Mouse (Mus musculus): ENCODE data around the gene Ocel1. TPM values are rescaled to one million over a fixed set of nuclear protein-coding genes. Genes with fewer than 3 reads are reported as not detected.

The Ocel1 gene
- total RNA-seq, 2 experiments from 2014 or later: 11.1 to 14.9 TPM

- peak; percentile 0 to 1 for DNase-seq
- intact Hi-C loops (cut with DNase I): loop anchor here (5.0 kb wide), 1 partner anchor 139 kb away; no protein-coding TSS in a partner anchor
Measured at GRCm38 (mm10) chr8:71401454-71401853, 30.4 kb downstream of the Ocel1 start.

- intact Hi-C loops (cut with DNase I): loop anchor here (5.0 kb wide), 1 partner anchor 140 kb away; no protein-coding TSS in a partner anchor
- DNase-seq: peak in 1 of 2 experiments; percentile 1
Measured at GRCm38 (mm10) chr8:71402446-71402964, 31.4 kb downstream of the Ocel1 start.

DNA sequence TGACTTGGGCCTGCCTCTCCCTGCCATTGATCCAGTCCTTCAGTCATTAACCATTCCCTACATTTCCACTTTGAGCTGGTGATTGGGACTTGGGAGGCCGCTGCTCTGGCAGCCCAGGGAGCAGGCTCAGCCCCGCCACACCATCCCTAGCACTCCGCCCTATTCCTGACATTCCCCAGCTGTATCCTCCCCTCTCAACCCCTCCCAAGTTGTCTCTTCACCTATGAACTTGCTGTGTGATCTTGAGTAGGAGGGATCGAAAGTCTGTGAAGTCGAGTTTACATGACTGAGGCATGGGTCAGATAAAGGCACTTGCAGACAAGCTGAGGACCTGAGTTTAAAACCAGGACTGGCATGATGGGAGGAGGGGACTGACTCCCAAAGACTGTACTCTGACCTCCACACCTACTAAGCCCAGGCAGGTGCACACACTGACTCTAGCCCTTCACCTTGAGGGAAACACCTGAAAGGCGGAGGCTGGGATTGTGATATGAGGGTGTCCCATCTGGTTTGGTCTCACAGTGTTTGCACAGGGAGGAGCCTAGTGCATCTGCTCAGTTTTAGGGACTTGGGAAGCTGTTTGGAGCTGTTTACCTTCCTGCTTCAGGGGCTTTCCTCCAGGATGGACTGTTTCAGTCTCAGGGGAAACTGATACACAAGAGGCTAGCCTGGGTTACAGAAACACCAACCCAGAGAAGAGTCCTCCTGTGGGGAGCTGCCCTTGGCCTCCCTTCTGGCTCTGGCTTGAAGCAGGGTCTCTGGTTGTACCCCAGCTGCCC, 32.2 kb downstream of the Ocel1 start:
- intact Hi-C loops (cut with DNase I): loop anchor here (5.0 kb wide), 1 partner anchor 141 kb away; no protein-coding TSS in a partner anchor
- DNase-seq: peak in 1 of 2 experiments; percentile 0

GRCm38 (mm10) chr8:71404011-71404410, 32.9 kb downstream of the Ocel1 start:
- no peak for DNase-seq
- intact Hi-C loops (cut with DNase I): loop anchor here (5.0 kb wide), 1 partner anchor 142 kb away; no protein-coding TSS in a partner anchor

DNA sequence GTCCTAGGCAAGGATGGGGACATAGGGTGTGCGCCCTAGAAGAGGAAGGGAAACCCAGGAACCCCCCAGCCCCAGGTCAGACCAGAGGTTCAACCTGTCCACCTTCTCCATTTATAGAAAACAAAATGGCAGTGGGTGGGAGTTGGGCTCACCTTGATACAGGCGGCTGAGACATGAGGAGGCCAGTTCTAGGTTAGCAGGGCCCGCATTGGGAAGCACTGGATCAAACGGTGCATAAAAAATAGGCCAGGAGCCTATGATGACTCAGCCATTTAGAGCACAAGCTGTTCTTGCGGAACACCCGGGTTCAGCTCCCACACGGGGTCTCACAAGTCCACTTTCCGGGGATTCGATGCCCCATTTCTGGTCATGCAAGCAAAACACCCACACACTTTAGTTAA, 33.9 kb downstream of the Ocel1 start:
- intact Hi-C loops (cut with DNase I): loop anchor here (5.0 kb wide), 1 partner anchor 143 kb away; no protein-coding TSS in a partner anchor
- DNase-seq: no peak

GRCm38 (mm10) chr8:71405401-71406098, 34.5 kb downstream of the Ocel1 start, which contains the start of gene Ankle1:
Gene Ankle1 (plus strand): TSS chr8:71406010.
- peak; percentile 99 for DNase-seq
- intact Hi-C loops (cut with DNase I): loop anchor here (1.0 to 2.0 kb wide), 2 partner anchors 34 to 65 kb away; partner anchors contain the start of gene Ocel1

- intact Hi-C loops (cut with DNase I): loop anchor here (1.0 to 2.0 kb wide), 2 partner anchors 35 to 66 kb away; partner anchors contain the start of gene Ocel1
- DNase-seq: peak; percentile 66 to 67
Measured at GRCm38 (mm10) chr8:71406099-71407015, 35.3 kb downstream of the Ocel1 start.

DNA sequence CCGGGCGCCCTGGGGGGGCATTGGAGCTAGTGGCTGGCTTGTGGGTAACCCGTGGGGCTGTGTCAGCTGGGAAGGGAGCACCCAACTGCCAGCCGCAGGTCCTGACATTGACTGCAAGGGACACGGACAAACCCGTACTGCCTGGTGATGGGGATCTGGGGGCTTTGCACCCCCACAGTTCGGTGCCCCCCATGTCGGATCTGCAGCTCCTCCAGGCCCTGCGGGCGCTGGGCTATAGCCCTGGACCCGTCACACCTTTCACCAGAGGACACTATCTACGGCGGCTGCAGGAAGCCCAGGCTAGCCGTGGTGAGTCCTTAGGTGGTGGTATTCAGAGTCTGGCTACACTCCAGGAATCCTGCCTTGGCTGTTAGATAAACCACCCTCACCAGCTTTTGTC, 36.3 kb downstream of the Ocel1 start:
- no peak for DNase-seq
- intact Hi-C loops (cut with DNase I): loop anchor here (2.0 kb wide), 1 partner anchor 67 kb away; no protein-coding TSS in a partner anchor

- intact Hi-C loops (cut with DNase I): no loop called here
- DNase-seq: no peak
Measured at GRCm38 (mm10) chr8:71408231-71408630, 37.1 kb downstream of the Ocel1 start.

GRCm38 (mm10) chr8:71411535-71412273, 40.6 kb downstream of the Ocel1 start:
- no peak for DNase-seq
- intact Hi-C loops (cut with DNase I): loop anchor here (5.0 kb wide), 1 partner anchor 1116 kb away; no protein-coding TSS in a partner anchor

DNA sequence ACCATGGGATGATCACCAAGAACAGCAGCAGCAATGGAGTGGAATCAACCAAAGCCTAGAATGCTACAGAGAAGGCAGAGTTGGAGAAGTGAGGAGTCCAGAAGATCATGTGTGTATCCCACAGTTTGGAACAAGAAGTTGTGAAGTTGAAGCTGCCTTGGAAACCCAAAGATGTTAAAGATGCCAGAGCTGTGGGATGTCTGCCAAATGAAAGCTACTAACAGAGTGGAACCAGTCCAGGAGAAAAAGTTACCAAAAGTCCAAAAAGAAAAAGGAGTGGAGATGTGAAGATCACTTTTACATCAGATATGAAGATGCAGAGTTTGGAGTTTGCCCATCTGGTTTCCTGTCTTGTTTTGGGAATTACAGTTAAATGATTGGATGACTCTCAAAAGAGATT, 51.0 kb downstream of the Ocel1 start:
- intact Hi-C loops (cut with DNase I): no loop called here
- no peak for DNase-seq

Other genes with a start within 250 kb of the Ocel1 start
- gene Myo9b, start 98.6 kb upstream of the Ocel1 start, total RNA-seq (2021): 10 to 100 TPM; 24.1 to 28.2 TPM
- gene Haus8, start 98.4 kb upstream of the Ocel1 start, total RNA-seq (2021): 10 to 100 TPM; 27.4 to 29.9 TPM
- 100 to 1,000 TPM; 148 to 149 TPM for gene Use1, start 4.5 kb upstream of the Ocel1 start, total RNA-seq (2021)
- gene Nr2f6, start 10.7 kb downstream of the Ocel1 start, total RNA-seq (2021): 10 to 100 TPM; 47.6 to 53.6 TPM
- gene Ushbp1, start 24.5 kb downstream of the Ocel1 start, total RNA-seq (2021): 10 to 100 TPM; 28.0 to 30.4 TPM
- 10 to 100 TPM; 61.2 to 67.1 TPM for gene Babam1, start 25.6 kb downstream of the Ocel1 start, total RNA-seq (2021)
- under 1 TPM; 0.19 to 0.39 TPM for gene Ankle1, start 34.7 kb downstream of the Ocel1 start, total RNA-seq (2021)
- 10 to 100 TPM; 26.2 to 29.9 TPM for gene Abhd8, start 92.4 kb downstream of the Ocel1 start, total RNA-seq (2021)
- gene Mrpl34, start 93.7 kb downstream of the Ocel1 start, total RNA-seq (2021): 100 to 1,000 TPM; 117 to 129 TPM
- 10 to 100 TPM; 32.1 to 32.3 TPM for gene Dda1, start 97.9 kb downstream of the Ocel1 start, total RNA-seq (2021)
- gene Ano8, start 114.7 kb downstream of the Ocel1 start, total RNA-seq (2021): 10 to 100 TPM; 18.1 to 18.6 TPM
- gene Gtpbp3, start 116.8 kb downstream of the Ocel1 start, total RNA-seq (2021): 10 to 100 TPM; 15.8 to 20.2 TPM
- gene Plvap, start 140.5 kb downstream of the Ocel1 start, total RNA-seq (2021): 10 to 100 TPM; 24.5 to 26.0 TPM
- gene Ccdc194, start 154.4 kb downstream of the Ocel1 start, total RNA-seq (2021): not detected
- 10 to 100 TPM; 17.1 to 32.9 TPM for gene Bst2, start 166.2 kb downstream of the Ocel1 start, total RNA-seq (2021)
- 10 to 100 TPM; 27.8 to 32.9 TPM for gene Mvb12a, start 171.6 kb downstream of the Ocel1 start, total RNA-seq (2021)
- under 1 TPM in 1 of 2 experiments, not detected in 1; 0.22 TPM for gene Tmem221, start 187.6 kb downstream of the Ocel1 start, total RNA-seq (2021)
- under 1 TPM in 1 of 2 experiments, not detected in 1; 0.19 TPM for gene Nxnl1, start 195.3 kb downstream of the Ocel1 start, total RNA-seq (2021)
- gene Slc27a1, start 197.6 kb downstream of the Ocel1 start, total RNA-seq (2021): 100 to 1,000 TPM; 171 to 223 TPM
- 10 to 100 TPM; 64.7 to 69.7 TPM for gene Pgls, start 220.9 kb downstream of the Ocel1 start, total RNA-seq (2021)
- 1 to 10 TPM in 1 of 2 experiments, under 1 TPM in 1; 0.58 to 1.2 TPM for gene Fam129c, start 226.3 kb downstream of the Ocel1 start, total RNA-seq (2021)
- 10 to 100 TPM; 40.2 to 45.2 TPM for gene Colgalt1, start 239.7 kb downstream of the Ocel1 start, total RNA-seq (2021)

Measured in heart, postnatal 36 days (tissue).